Mouse (Mus musculus) left cerebral cortex, adult 8-10 months (tissue): ENCODE results near the gene Iqch. TPM values are rescaled to one million over a fixed set of nuclear protein-coding genes. Genes with fewer than 3 reads are reported as not detected.

ENCODE experiments used
- DNase-seq, 2 experiments: peaks; one replicate each; pipeline ENCODE4 v3.0.0; 2022; ENCODE audit warnings: low spot score in 2 of 2
- total RNA-seq, 4 experiments: library from RNA; stranded (reverse); gene quantifications; 2 replicates each; pipeline ENCODE4 v1.2.4; 2022

Iqch gene
- total RNA-seq, 4 experiments from 2014 or later, result 0.11 to 0.19 TPM; not detected in 2

DNA sequence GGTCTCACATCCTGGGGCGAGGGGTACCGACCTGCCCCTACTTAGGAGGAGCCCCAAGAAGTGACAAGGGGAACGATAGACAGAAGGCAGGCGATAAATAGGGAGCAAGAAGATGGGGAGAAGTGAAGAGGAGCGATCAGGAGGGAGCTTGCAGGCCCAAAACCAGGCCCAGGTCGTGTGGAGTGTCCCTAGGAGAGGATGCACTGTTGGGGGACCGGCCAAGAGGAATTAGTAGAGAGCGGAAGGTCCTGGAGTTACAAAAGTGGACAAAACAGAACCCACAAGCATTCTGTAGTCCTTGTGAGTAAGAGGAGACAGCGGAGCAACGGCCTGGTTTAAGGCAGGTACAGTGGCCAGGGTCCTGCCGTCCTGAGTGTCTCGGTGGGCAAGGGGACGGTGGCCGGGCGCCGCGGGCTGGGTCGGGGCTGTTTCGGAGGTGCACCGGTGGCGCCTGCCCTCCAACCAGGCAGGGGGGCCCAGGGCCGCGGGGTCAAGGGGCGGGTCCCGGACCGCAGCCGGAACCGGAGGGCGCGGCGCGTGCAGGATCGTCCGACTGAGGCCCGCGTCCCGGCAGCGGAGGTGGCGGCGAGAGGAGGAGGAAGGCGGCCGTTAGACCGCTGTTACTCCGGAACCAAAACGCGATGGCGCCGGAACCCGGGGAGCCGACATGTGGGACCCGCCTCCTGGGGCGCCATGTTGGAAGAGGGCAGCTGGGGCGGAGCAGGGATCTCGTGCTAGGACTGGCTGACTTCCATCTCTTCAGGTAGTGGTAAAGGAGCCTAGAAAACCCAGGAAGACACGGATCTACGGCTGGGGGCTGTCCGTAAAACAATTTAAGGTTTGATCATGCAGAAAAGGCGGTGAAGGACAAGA lies 224.8 kb downstream of the Iqch start, which contains the start of gene Map2k5:
TSS of gene Map2k5 (minus strand) at position 633 of the 873 bp plus-strand sequence.
- DNase-seq, result peak; percentile 83 to 86

DNA sequence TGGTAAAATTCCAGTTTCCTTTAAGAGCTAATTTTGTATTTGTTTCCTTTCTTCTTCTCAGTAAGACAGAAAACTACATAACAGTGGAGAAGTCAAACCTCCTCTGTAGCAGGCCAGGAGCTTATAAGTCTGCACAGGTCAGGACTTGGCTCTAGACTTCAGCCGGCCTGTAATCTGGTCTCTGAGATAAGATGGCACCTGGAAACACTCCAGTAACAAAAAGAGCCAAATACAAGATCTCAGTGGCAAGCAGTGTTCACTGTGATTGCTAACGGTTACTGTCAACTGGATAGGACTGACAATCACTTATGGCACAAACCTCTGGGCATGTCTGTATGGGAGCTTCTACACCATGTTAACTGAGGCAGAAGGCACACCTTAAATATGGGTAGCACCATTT lies 229.0 kb downstream of the Iqch start:
- DNase-seq, result no peak

DNA sequence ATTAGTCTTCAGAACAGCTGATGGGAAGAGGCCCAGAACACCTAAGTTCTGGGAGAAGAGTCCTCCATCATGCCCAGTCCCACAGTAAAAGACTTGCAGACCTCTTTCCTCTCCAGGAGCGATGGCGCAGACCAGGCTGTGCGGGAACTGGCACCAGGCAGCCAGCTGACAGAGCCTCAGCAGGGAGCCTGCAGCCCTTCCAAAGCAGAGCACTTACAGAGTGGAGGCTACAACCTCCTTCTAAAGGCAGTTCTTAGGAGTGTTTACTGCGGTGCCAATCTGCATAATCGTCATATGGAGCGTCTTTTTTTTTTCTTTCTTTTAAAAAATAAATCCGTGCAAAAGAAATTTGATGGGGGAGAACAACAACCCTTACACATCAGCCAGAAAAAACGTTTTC lies 229.8 kb downstream of the Iqch start:
- no peak for DNase-seq

Other genes starting within 250 kb of the Iqch start
- 10 to 100 TPM; 33.9 to 36.7 (median 35.6) TPM for gene Map2k5, start 224.6 kb downstream of the Iqch start, total RNA-seq
- gene 2300009A05Rik, start 203.2 kb downstream of the Iqch start, total RNA-seq, result 10 to 100 TPM; 20.5 to 26.4 (median 21.3) TPM
- 10 to 100 TPM; 41.2 to 50.7 (median 46.4) TPM for gene Aagab, start 167 bp upstream of the Iqch start, total RNA-seq
- 10 to 100 TPM; 52.3 to 57.3 (median 56.8) TPM for gene Smad3, start 155.5 kb upstream of the Iqch start, total RNA-seq